ENCODE assay signal across 17 mouse cellular contexts in the genomic region with DNA sequence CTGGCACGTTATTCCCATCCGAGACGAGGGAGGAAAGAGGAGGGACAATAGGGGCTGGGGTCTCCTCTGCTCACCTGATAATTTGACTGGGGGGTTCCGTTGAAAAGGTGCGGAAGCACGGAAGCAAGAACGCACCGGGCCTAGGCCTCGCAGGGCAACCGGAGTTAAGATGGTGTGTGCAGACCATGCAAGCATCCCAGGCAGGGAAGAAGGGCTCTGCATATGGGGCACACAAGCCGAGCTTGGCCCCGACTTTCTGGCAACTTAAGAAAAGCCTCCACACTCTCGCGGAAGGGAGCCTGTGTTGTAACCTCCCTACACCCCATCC. TPM values are rescaled to one million over a fixed set of nuclear protein-coding genes. Genes with fewer than 3 reads are reported as not detected.
DNase-seq lines count a peak whose midpoint lies in the region; ATAC-seq and TF ChIP-seq lines count a peak whose summit lies in the region.
"Had no signal": no experiment of that assay in that cellular context is flagged by ENCODE, and none has a peak within 500 bp of the region (broad histone marks: within the 10 kb centered on the region; RNA-seq: fewer than 3 reads in every experiment).

No protein-coding gene starts in this region.

- H3K9ac ChIP-seq in kidney, embryonic 15.5 days = no peak overlapping the region
- H3K9ac ChIP-seq in midbrain, embryonic 11.5 days (ENCODE audit: low read length) = no peak overlapping the region
- H3K9ac ChIP-seq: liver, embryonic 13.5 days had no signal

- WGBS in kidney, embryonic 15.5 days = 3% methylated on average over 14 of the region's 14 CpGs
- WGBS in kidney, adult 2 months = 25% methylated on average over 14 of the region's 14 CpGs
- 2% methylated on average over 14 of the region's 14 CpGs for WGBS in hindbrain, embryonic 10.5 days
- WGBS in midbrain, embryonic 11.5 days = 1% methylated on average over 14 of the region's 14 CpGs

- ATAC-seq in kidney, embryonic 15.5 days (replicated peaks; ENCODE audit: low FRiP score) = no peak
- no peak for ATAC-seq in midbrain, embryonic 11.5 days (ENCODE audit: low FRiP score)
- ATAC-seq in granulocyte monocyte progenitor cell, adult 5-6 weeks (replicated peaks; ENCODE audit: poor library complexity, severe bottlenecking) = no peak

- peaks cover 91% of the 10 kb centered on the region for H3K27me3 ChIP-seq in kidney, embryonic 15.5 days
- H3K27me3 ChIP-seq in kidney, adult 2 months (replicated peaks; ENCODE audit: control insufficient read depth, insufficient read depth, low read length) = no peaks in the 10 kb centered on the region
- H3K27me3 ChIP-seq in hindbrain, embryonic 10.5 days (ENCODE audit: insufficient read depth, poor library complexity, severe bottlenecking) = peaks cover 92% of the 10 kb centered on the region
- H3K27me3 ChIP-seq in midbrain, embryonic 11.5 days (ENCODE audit: control insufficient read depth, insufficient read depth, low read length) = peaks cover 74% of the 10 kb centered on the region

- H3K4me3 ChIP-seq in kidney, embryonic 15.5 days (replicated peaks) = peak overlapping the region; percentile 4; the same call in 1 of the 2 replicates
- H3K4me3 ChIP-seq in kidney, adult 2 months (ENCODE audit: insufficient read depth, low read depth, low read length) = no peak overlapping the region
- H3K4me3 ChIP-seq in hindbrain, embryonic 10.5 days = no peak overlapping the region
- H3K4me3 ChIP-seq in midbrain, embryonic 11.5 days (ENCODE audit: low read depth, low read length) = no peak overlapping the region
- H3K4me3 ChIP-seq: liver, embryonic 13.5 days had no signal

- no peak for TF ChIP-seq CTCF in kidney, adult 2 months (conservative IDR thresholded peaks at IDR 0.05; ENCODE audit: insufficient read depth, insufficient read length, low read depth, low read length)

- H3K9me3 ChIP-seq in kidney, embryonic 15.5 days (replicated peaks) = no peaks in the 10 kb centered on the region
- no peaks in the 10 kb centered on the region for H3K9me3 ChIP-seq in hindbrain, embryonic 10.5 days
- no peaks in the 10 kb centered on the region for H3K9me3 ChIP-seq in midbrain, embryonic 11.5 days (ENCODE audit: control insufficient read depth, low read length)
- H3K9me3 ChIP-seq: liver, embryonic 13.5 days had no signal

- H3K36me3 ChIP-seq in kidney, embryonic 15.5 days = no peaks in the 10 kb centered on the region
- no peaks in the 10 kb centered on the region for H3K36me3 ChIP-seq in kidney, adult 2 months (ENCODE audit: control insufficient read depth, insufficient read depth, low read length)
- H3K36me3 ChIP-seq in hindbrain, embryonic 10.5 days = no peaks in the 10 kb centered on the region
- no peaks in the 10 kb centered on the region for H3K36me3 ChIP-seq in midbrain, embryonic 11.5 days (ENCODE audit: control insufficient read depth, insufficient read depth, low read length)
- H3K36me3 ChIP-seq: liver, embryonic 13.5 days had no signal

- peak overlapping the region; percentile 14; the same call in 1 of the 2 replicates for H3K4me2 ChIP-seq in kidney, embryonic 15.5 days
- no peak overlapping the region for H3K4me2 ChIP-seq in midbrain, embryonic 11.5 days
- H3K4me2 ChIP-seq: liver, embryonic 13.5 days had no signal

- no peak for DNase-seq in kidney, adult 2 months
- DNase-seq in hindbrain, embryonic 10.5 days (ENCODE audit: low spot score) = peak; percentile 14
- peak; percentile 90 for DNase-seq in midbrain, embryonic 11.5 days (ENCODE audit: low spot score, missing footprints)
- DNase-seq in spleen, adult 18-20 months = no peak
- DNase-seq in urinary bladder, postnatal 36 days (ENCODE audit: low spot score in 2 of 2) = no peak
- DNase-seq in cerebellum, adult 18-20 months = no peak
- DNase-seq: adrenal gland, adult 8-10 months; cerebellum, adult 9-10 months; gastrocnemius, postnatal 14 days; heart, postnatal 14 days; kidney, adult 9 months; liver, embryonic 13.5 days; lung, postnatal 4 days; right cerebral cortex, postnatal 25 days had no signal

- no peak for TF ChIP-seq POLR2A in kidney, adult 2 months (IDR thresholded peaks at IDR 0.05; ENCODE audit: low read depth, low read length)

- H3K27ac ChIP-seq in kidney, embryonic 15.5 days = no peak overlapping the region
- H3K27ac ChIP-seq in kidney, adult 2 months (ENCODE audit: insufficient read depth, low read depth, low read length) = no peak overlapping the region
- H3K27ac ChIP-seq in hindbrain, embryonic 10.5 days = no peak overlapping the region
- H3K27ac ChIP-seq in midbrain, embryonic 11.5 days (ENCODE audit: low read depth, low read length) = no peak overlapping the region
- H3K27ac ChIP-seq: liver, embryonic 13.5 days; stomach, postnatal 0 days had no signal

- peaks cover 17% of the 10 kb centered on the region for H3K4me1 ChIP-seq in kidney, embryonic 15.5 days
- H3K4me1 ChIP-seq in kidney, adult 2 months (ENCODE audit: control insufficient read depth, insufficient read depth, low read length) = no peaks in the 10 kb centered on the region
- peaks cover 24% of the 10 kb centered on the region for H3K4me1 ChIP-seq in hindbrain, embryonic 10.5 days (replicated peaks)
- no peaks in the 10 kb centered on the region for H3K4me1 ChIP-seq in midbrain, embryonic 11.5 days (ENCODE audit: control insufficient read depth, insufficient read depth, low read length)

RNA-seq across cellular contexts. Expression of gene Satb2, which starts 6.0 kb away (rescaled TPM):
- polyA plus RNA-seq in kidney, embryonic 15.5 days (2015; fragmentation: Nextera tagmentation; extraction: Ambion mirVana) = 1.7 and 3.7 TPM in 2 replicates
- 4.7 and 5.4 TPM in 2 replicates for polyA plus RNA-seq in kidney, adult 2 months (2012; rRNA removed)
- polyA plus RNA-seq in hindbrain, embryonic 10.5 days (2016; fragmentation: Nextera tagmentation; extraction: Ambion mirVana) = 0.98 and 1.3 TPM in 2 replicates
- polyA plus RNA-seq in midbrain, embryonic 11.5 days (2014; fragmentation: Nextera tagmentation; extraction: Ambion mirVana) = 1.2 and 1.5 TPM in 2 replicates
- 1.0 and 1.9 TPM in 2 replicates for total RNA-seq in granulocyte monocyte progenitor cell, adult 5-6 weeks (2014; fragmentation: Nextera tagmentation)
- 0.56 and 7.2 TPM in 2 replicates for total RNA-seq in granulocyte monocyte progenitor cell, adult 5-6 weeks (2017)

Comparison
In these comparisons a context has a peak if more than half of its experiments do, and no peak if none do; other contexts are left out.
1. DNase-seq: peak in hindbrain, embryonic 10.5 days (single experiment) and midbrain, embryonic 11.5 days (single experiment); none in kidney, adult 2 months (single experiment), spleen, adult 18-20 months (0 of 2), urinary bladder, postnatal 36 days (0 of 2) and cerebellum, adult 18-20 months (0 of 2).